Mouse (Mus musculus): Measurements from ENCODE around the gene Fancd2os. TPM values are rescaled to one million over a fixed set of nuclear protein-coding genes. Genes with fewer than 3 reads are reported as not detected.

The Fancd2os gene
- polyA plus RNA-seq, 1 experiment from 2014 or later = not detected

Other genes starting within 250 kb of the Fancd2os start
- gene Tada3, start 222.8 kb downstream of the Fancd2os start, polyA plus RNA-seq (2015; fragmentation: Nextera tagmentation; extraction: Ambion mirVana) = 53.1 and 54.6 TPM in 2 replicates
- 399 and 412 TPM in 2 replicates for gene Arpc4, start 222.6 kb downstream of the Fancd2os start, polyA plus RNA-seq (2015; fragmentation: Nextera tagmentation; extraction: Ambion mirVana)
- 3.0 and 3.9 TPM in 2 replicates for gene Ttll3, start 211.5 kb downstream of the Fancd2os start, polyA plus RNA-seq (2015; fragmentation: Nextera tagmentation; extraction: Ambion mirVana)
- 19.1 and 20.9 TPM in 2 replicates for gene Rpusd3, start 181.4 kb downstream of the Fancd2os start, polyA plus RNA-seq (2015; fragmentation: Nextera tagmentation; extraction: Ambion mirVana)
- gene Cidec, start 165.0 kb downstream of the Fancd2os start, polyA plus RNA-seq (2015; fragmentation: Nextera tagmentation; extraction: Ambion mirVana) = not detected in 2 replicates
- gene Jagn1, start 158.1 kb downstream of the Fancd2os start, polyA plus RNA-seq (2015; fragmentation: Nextera tagmentation; extraction: Ambion mirVana) = 77.1 and 82.8 TPM in 2 replicates
- 19.5 and 23.5 TPM in 2 replicates for gene Il17re, start 142.2 kb downstream of the Fancd2os start, polyA plus RNA-seq (2015; fragmentation: Nextera tagmentation; extraction: Ambion mirVana)
- 19.1 and 20.2 TPM in 2 replicates for gene Il17rc, start 129.3 kb downstream of the Fancd2os start, polyA plus RNA-seq (2015; fragmentation: Nextera tagmentation; extraction: Ambion mirVana)
- gene Creld1, start 117.4 kb downstream of the Fancd2os start, polyA plus RNA-seq (2015; fragmentation: Nextera tagmentation; extraction: Ambion mirVana) = 33.1 and 36.3 TPM in 2 replicates
- 0.17 and 0.21 TPM in 2 replicates for gene Prrt3, start 98.8 kb downstream of the Fancd2os start, polyA plus RNA-seq (2015; fragmentation: Nextera tagmentation; extraction: Ambion mirVana)
- 101 and 103 TPM in 2 replicates for gene Emc3, start 69.1 kb downstream of the Fancd2os start, polyA plus RNA-seq (2015; fragmentation: Nextera tagmentation; extraction: Ambion mirVana)
- gene Fancd2, start 69.0 kb downstream of the Fancd2os start, polyA plus RNA-seq (2015; fragmentation: Nextera tagmentation; extraction: Ambion mirVana) = 13.3 and 14.6 TPM in 2 replicates
- 223 and 224 TPM in 2 replicates for gene Brk1, start 4.1 kb upstream of the Fancd2os start, polyA plus RNA-seq (2015; fragmentation: Nextera tagmentation; extraction: Ambion mirVana)
- gene Vhl, start 23.2 kb upstream of the Fancd2os start, polyA plus RNA-seq (2015; fragmentation: Nextera tagmentation; extraction: Ambion mirVana) = 41.0 and 45.8 TPM in 2 replicates
- gene Irak2, start 37.8 kb upstream of the Fancd2os start, polyA plus RNA-seq (2015; fragmentation: Nextera tagmentation; extraction: Ambion mirVana) = 5.2 and 6.4 TPM in 2 replicates
- gene Tatdn2, start 96.3 kb upstream of the Fancd2os start, polyA plus RNA-seq (2015; fragmentation: Nextera tagmentation; extraction: Ambion mirVana) = 0.37 and 0.67 TPM in 2 replicates
- gene Ghrl, start 119.2 kb upstream of the Fancd2os start, polyA plus RNA-seq (2015; fragmentation: Nextera tagmentation; extraction: Ambion mirVana) = 0.72 TPM in 1 of 2 replicates, not detected in the other
- 275 and 278 TPM in 2 replicates for gene Sec13, start 140.0 kb upstream of the Fancd2os start, polyA plus RNA-seq (2015; fragmentation: Nextera tagmentation; extraction: Ambion mirVana)

Data from lung, embryonic 15.5 days (tissue).